Mouse (Mus musculus) granulocyte monocyte progenitor cell, adult 5-6 weeks (primary cell): ENCODE results near the gene Acads. TPM values are rescaled to one million over a fixed set of nuclear protein-coding genes. Genes with fewer than 3 reads are reported as not detected.
"Not testable (repeated sequence)": the region's sequence is repeated elsewhere in the genome, so short reads cannot be mapped to it uniquely, and the experiment has no call there.

Experiments used
- ATAC-seq: replicated peaks from 2 replicates; pipeline ENCODE4 v1.8.0; 2016; ENCODE audit warnings: mild to moderate bottlenecking, moderate TSS enrichment, inconsistent platforms; ENCODE audit not compliant: poor library complexity, severe bottlenecking
- total RNA-seq, 2 experiments: library from RNA; stranded (forward) in 1 of 2; stranded (reverse) in 1 of 2; fragments of 200-712, 200-1000 nt in 1 of 2; fragments of >200 nt in 1 of 2; fragmentation: Nextera tagmentation in 1 of 2; gene quantifications; 2 replicates each; pipeline ENCODE4 v1.2.3; 2014 to 2017

Gene Acads
- total RNA-seq, 2 experiments from 2014 or later = 27.6 to 32.0 TPM

- ATAC-seq = no peak
Observed at GRCm38 (mm10) chr5:115150991-115151390, 31.8 kb upstream of the Acads start.

- peak; percentile 37; the same call in 1 of the 2 replicates for ATAC-seq
Observed at GRCm38 (mm10) chr5:115149675-115150459, 30.7 kb upstream of the Acads start.

DNA sequence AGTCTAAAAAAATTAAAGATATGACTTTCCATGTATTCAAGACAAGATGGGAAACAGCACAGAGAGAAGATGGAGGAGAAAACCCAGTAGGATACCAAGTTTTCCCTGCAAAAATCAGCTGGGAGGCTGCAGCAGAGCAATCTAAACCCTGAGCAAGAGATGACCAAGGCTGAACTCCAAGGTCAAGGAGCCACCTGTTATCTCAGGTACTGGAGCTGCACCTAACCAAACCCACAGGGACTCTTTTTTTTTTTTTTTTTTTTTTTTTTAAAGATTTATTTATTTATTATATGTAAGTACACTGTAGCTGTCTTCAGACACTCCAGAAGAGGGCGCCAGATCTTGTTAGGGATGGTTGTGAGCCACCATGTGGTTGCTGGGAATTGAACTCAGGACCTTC, 29.7 kb upstream of the Acads start:
- ATAC-seq = not testable (repeated sequence)

- no peak for ATAC-seq
Observed at GRCm38 (mm10) chr5:115148378-115148777, 29.2 kb upstream of the Acads start.

GRCm38 (mm10) chr5:115147388-115147787, 28.2 kb upstream of the Acads start:
- no peak for ATAC-seq

- no peak for ATAC-seq
Observed at GRCm38 (mm10) chr5:115146747-115147130, 27.6 kb upstream of the Acads start.

GRCm38 (mm10) chr5:115145976-115146746, 27.0 kb upstream of the Acads start:
- ATAC-seq = no peak

GRCm38 (mm10) chr5:115145253-115145968, 26.3 kb upstream of the Acads start:
- no peak for ATAC-seq

GRCm38 (mm10) chr5:115144471-115144870, 25.3 kb upstream of the Acads start:
- no peak for ATAC-seq

- no peak for ATAC-seq
Observed at GRCm38 (mm10) chr5:115143552-115143951, 24.4 kb upstream of the Acads start.

DNA sequence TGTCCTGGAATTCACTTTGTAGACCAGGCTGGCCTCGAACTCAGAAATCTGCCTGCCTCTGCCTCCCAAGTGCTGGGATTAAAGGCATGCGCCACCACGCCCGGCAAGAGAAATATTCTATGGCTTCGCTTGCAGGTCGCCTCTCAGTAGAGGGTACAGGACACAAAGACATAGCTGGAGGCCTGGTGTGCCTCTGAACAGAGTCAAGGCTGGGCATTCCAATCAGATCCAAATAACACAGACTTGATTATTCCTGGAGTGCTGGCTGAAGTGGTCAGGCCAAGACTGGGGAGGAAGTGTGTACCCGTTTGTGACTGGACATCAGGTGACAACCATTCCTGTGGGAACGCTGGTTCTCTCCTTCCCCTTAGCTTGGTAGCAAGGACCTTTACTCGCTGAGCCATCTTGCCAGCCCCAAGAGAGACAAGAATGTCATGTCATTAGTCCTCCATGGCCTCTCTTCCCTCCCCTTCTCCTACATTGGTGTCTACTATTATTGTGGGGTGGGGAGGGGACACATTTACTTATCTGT, 23.1 kb upstream of the Acads start:
- ATAC-seq = no peak

DNA sequence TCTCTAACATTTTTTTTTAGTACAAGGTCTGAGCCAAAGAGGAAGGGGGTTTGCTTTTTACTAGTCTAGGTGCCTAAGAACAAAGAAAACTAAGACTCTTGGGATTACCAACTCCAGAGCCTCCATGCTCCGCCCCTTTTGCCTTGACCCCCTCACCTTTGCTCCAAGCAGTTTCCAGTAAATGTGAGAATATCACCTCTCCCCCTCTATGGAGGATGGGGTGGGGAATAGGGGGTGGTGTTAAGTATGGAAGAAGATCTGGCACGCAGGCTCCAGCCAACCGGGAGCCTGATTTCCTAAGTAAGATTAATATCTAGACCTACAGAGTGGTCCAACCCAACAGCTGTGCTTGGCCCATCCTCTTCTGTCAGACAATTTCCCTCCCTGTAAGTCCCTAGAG, 21.6 kb upstream of the Acads start:
- no peak for ATAC-seq

- no peak for ATAC-seq
Observed at GRCm38 (mm10) chr5:115139124-115139523, 20.0 kb upstream of the Acads start.

GRCm38 (mm10) chr5:115134234-115135165, 15.4 kb upstream of the Acads start, which contains the start of gene Unc119b:
TSS of gene Unc119b (minus strand) at chr5:115134975.
- ATAC-seq = peak; percentile 95

GRCm38 (mm10) chr5:115133358-115134066, 14.4 kb upstream of the Acads start:
- peak; percentile 33 for ATAC-seq

GRCm38 (mm10) chr5:115132465-115132864, 13.3 kb upstream of the Acads start:
- ATAC-seq = no peak

- ATAC-seq = no peak
Observed at GRCm38 (mm10) chr5:115129328-115129727, 10.2 kb upstream of the Acads start.

DNA sequence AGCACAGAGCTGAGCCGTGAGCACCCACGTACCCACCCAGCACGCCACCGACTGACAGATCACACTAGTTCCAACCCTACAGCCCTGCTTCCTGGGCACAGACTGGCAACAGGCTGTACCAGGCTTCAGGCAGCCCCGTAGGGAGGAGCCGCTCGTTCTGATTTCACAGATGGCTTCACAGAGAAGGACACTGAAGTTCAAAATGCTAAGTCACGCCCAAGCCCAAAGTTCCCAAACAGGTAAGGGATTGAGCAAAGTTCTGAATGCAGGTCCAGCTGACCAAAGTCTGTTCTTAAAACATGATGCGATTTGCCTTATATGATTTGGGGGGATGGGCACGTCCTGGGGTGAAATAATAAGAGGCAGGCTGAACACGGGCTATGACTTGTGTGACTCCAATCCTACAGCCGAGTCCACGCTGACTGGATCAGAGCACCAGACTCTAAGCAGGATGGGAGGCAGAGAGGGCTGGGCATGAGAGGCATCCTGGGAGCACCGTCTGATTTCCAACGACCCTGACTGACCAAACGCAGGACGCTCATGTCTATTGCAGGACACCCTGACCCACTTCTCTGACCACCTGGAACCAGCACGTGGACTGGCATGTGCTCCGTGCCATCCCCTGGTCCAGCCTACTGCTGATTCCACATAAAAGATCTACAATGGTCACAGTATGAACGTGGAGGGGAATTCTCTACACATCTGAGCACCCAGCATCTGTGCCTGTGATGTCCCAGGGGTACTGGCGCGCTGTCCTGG, 8.5 kb upstream of the Acads start:
- ATAC-seq = no peak
